Mouse (Mus musculus) hindbrain, postnatal 0 days (tissue): Measurements from ENCODE around the gene Cdca8. TPM values are rescaled to one million over a fixed set of nuclear protein-coding genes. Genes with fewer than 3 reads are reported as not detected.
A peak's percentile ranks its signal among the peaks of the same experiment; 100 is the strongest.

Experiments used
- ATAC-seq: fragments of 200-750 bp; cut with Nextera tagmentation; 2 replicates; pipeline ENCODE4 v1.8.0; 2017; ENCODE audit warnings: mild to moderate bottlenecking, moderate TSS enrichment, moderate library complexity
- DNase-seq: peaks from one replicate; pipeline ENCODE4 v3.0.0-alpha.2; 2015; ENCODE audit warnings: low spot score
- H3K27ac ChIP-seq: fragments of 300-500 bp; sonication (generic); 2 replicates; pipeline ENCODE4 v1.5.1; 2014; ENCODE audit warnings: mild to moderate bottlenecking
- H3K27me3 ChIP-seq: fragments of 300-500 bp; sonication (generic); 2 replicates; pipeline ENCODE4 v1.6.1; 2014; ENCODE audit warnings: low read length, mixed read lengths; ENCODE audit not compliant: insufficient read depth
- H3K36me3 ChIP-seq: fragments of 300-500 bp; sonication (generic); 2 replicates; pipeline ENCODE4 v1.6.1; 2014; ENCODE audit warnings: low read length, mixed read lengths; ENCODE audit not compliant: insufficient read depth
- H3K4me1 ChIP-seq: fragments of 300-500 bp; sonication (generic); 2 replicates; pipeline ENCODE4 v1.6.1; 2014; ENCODE audit warnings: antibody characterized with exemption, low read length, mixed read lengths; ENCODE audit not compliant: insufficient read depth
- H3K4me2 ChIP-seq: fragments of 300-500 bp; sonication (generic); 2 replicates; pipeline ENCODE4 v1.6.1; 2014; ENCODE audit warnings: low read depth, mild to moderate bottlenecking, low read length, moderate library complexity, mixed read lengths
- H3K4me3 ChIP-seq: fragments of 300-500 bp; sonication (generic); 2 replicates; pipeline ENCODE4 v1.5.1; 2014; ENCODE audit warnings: low read length
- H3K9ac ChIP-seq: fragments of 300-500 bp; sonication (generic); replicated peaks from 2 replicates; pipeline ENCODE4 v1.6.1; 2014; ENCODE audit warnings: mild to moderate bottlenecking, low read length, moderate library complexity, mixed read lengths
- H3K9me3 ChIP-seq: fragments of 300-500 bp; sonication (generic); 2 replicates; pipeline ENCODE4 v1.6.1; 2016; ENCODE audit warnings: low read length, mixed read lengths
- CTCF ChIP-seq: IDR thresholded peaks from 2 replicates; pipeline ENCODE4 v1.5.1; 2016; ENCODE audit warnings: antibody characterized with exemption, control low read depth, low read depth
- WGBS: fragments of 180-500 bp; shearing (Covaris S2); extraction: QIAGEN DNeasy Blood & Tissue Kit; methylation state at CpG from one replicate; pipeline ENCODE4 v1.1.7; 2014; 5-methylcytosine and 5-hydroxymethylcytosine counted together
- polyA plus RNA-seq: library from polyadenylated mRNA; unstranded; fragments of >200 nt; fragmentation: Nextera tagmentation; extraction: Ambion mirVana; gene quantifications from 2 replicates; pipeline ENCODE4 v1.2.1, GENCODE M21; 2015
- total RNA-seq: library from RNA; depleted of rRNA; stranded (reverse); fragments of >200 nt; gene quantifications from 2 replicates; pipeline ENCODE4 v1.2.3, GENCODE M21; 2014

Gene Cdca8
- total and polyA plus RNA-seq, 2 experiments from 2014 or later, result 17.1 to 28.9 TPM

- Histone ChIP-seq H3K4me3 (no peak overlapping the region), H3K27ac (0 out of 2 replicates have a peak overlapping the region, but pooled peaks have one; percentile 4), H3K36me3 (no peaks in the 10 kb centered on the region), H3K4me2 (no peak overlapping the region), H3K4me1 (0 out of 2 replicates have a peak, but pooled peaks cover 5% of the 10 kb centered on the region), H3K9ac (no peak overlapping the region), H3K9me3 (no peaks in the 10 kb centered on the region), H3K27me3 (no peaks in the 10 kb centered on the region)
- TF ChIP-seq CTCF, result no peak
- DNase-seq, result peak; percentile 59
- no peak; the same call in 1 of the 2 replicates for ATAC-seq
- WGBS, result 22% methylated on average over 5 of the region's 5 CpGs
Measured at GRCm38 (mm10) chr4:124970677-124971076, 31.6 kb upstream of the Cdca8 start.

- H3K4me1 ChIP-seq, result 0 out of 2 replicates have a peak, but pooled peaks cover 5% of the 10 kb centered on the region
- no peak for TF ChIP-seq CTCF
- H3K36me3 ChIP-seq, result no peaks in the 10 kb centered on the region
- DNase-seq (no peak), ATAC-seq (no peak)
- H3K9ac ChIP-seq, result no peak overlapping the region
- 0 out of 2 replicates have a peak overlapping the region, but pooled peaks have one; percentile 4 for H3K27ac ChIP-seq
- H3K9me3 ChIP-seq, result no peaks in the 10 kb centered on the region
- no peak overlapping the region for H3K4me3 ChIP-seq
- WGBS, result 74% methylated on average over 11 of the region's 11 CpGs
- H3K27me3 ChIP-seq, result no peaks in the 10 kb centered on the region
- H3K4me2 ChIP-seq, result no peak overlapping the region
Measured at GRCm38 (mm10) chr4:124970194-124970593, 31.1 kb upstream of the Cdca8 start.

GRCm38 (mm10) chr4:124969219-124969848, 30.2 kb upstream of the Cdca8 start:
- Histone ChIP-seq H3K4me1 (0 out of 2 replicates have a peak, but pooled peaks cover 5% of the 10 kb centered on the region), H3K4me3 (no peak overlapping the region), H3K4me2 (no peak overlapping the region), H3K9ac (no peak overlapping the region), H3K27me3 (no peaks in the 10 kb centered on the region), H3K9me3 (no peaks in the 10 kb centered on the region), H3K36me3 (no peaks in the 10 kb centered on the region), H3K27ac (no peak overlapping the region)
- TF ChIP-seq CTCF, result no peak
- 64% methylated on average over 7 of the region's 7 CpGs for WGBS
- DNase-seq (no peak), ATAC-seq (no peak)

GRCm38 (mm10) chr4:124968711-124969110, 29.6 kb upstream of the Cdca8 start:
- H3K36me3 ChIP-seq, result no peaks in the 10 kb centered on the region
- TF ChIP-seq CTCF, result no peak
- no peaks in the 10 kb centered on the region for H3K9me3 ChIP-seq
- no peak overlapping the region for H3K27ac ChIP-seq
- DNase-seq, result no peak
- H3K4me3 ChIP-seq, result no peak overlapping the region
- ATAC-seq, result no peak
- H3K4me2 ChIP-seq, result no peak overlapping the region
- H3K9ac ChIP-seq, result no peak overlapping the region
- no peaks in the 10 kb centered on the region for H3K27me3 ChIP-seq
- 0 out of 2 replicates have a peak, but pooled peaks cover 5% of the 10 kb centered on the region for H3K4me1 ChIP-seq
- 41% methylated on average over 5 of the region's 6 CpGs for WGBS

- no peaks in the 10 kb centered on the region for H3K4me1 ChIP-seq
- no peaks in the 10 kb centered on the region for H3K36me3 ChIP-seq
- no peak overlapping the region for H3K27ac ChIP-seq
- no peak for DNase-seq
- WGBS, result 9% methylated on average over 8 of the region's 8 CpGs
- H3K27me3 ChIP-seq, result no peaks in the 10 kb centered on the region
- TF ChIP-seq CTCF, result no peak
- H3K4me3 ChIP-seq, result no peak overlapping the region
- H3K4me2 ChIP-seq, result no peak overlapping the region
- H3K9me3 ChIP-seq, result no peaks in the 10 kb centered on the region
- ATAC-seq, result no peak
- H3K9ac ChIP-seq, result no peak overlapping the region; the same call in 1 of the 2 replicates
Measured at GRCm38 (mm10) chr4:124964912-124965599, 25.9 kb upstream of the Cdca8 start.

GRCm38 (mm10) chr4:124962576-124962975, 23.5 kb upstream of the Cdca8 start:
- H3K4me3 ChIP-seq, result no peak overlapping the region
- H3K27me3 ChIP-seq, result no peaks in the 10 kb centered on the region
- H3K9ac ChIP-seq, result no peak overlapping the region
- H3K4me1 ChIP-seq, result no peaks in the 10 kb centered on the region
- no peak for TF ChIP-seq CTCF
- H3K4me2 ChIP-seq, result no peak overlapping the region
- WGBS, result 74% methylated on average over 11 of the region's 11 CpGs
- no peak overlapping the region for H3K27ac ChIP-seq
- DNase-seq (no peak), ATAC-seq (no peak)
- H3K36me3 ChIP-seq, result no peaks in the 10 kb centered on the region
- no peaks in the 10 kb centered on the region for H3K9me3 ChIP-seq

GRCm38 (mm10) chr4:124960940-124961339, 21.8 kb upstream of the Cdca8 start:
- no peak for TF ChIP-seq CTCF
- H3K27me3 ChIP-seq, result no peaks in the 10 kb centered on the region

More at GRCm38 (mm10) chr4:124960940-124961339, 21.8 kb upstream of the Cdca8 start:
- no peak overlapping the region for H3K9ac ChIP-seq
- ATAC-seq (no peak), DNase-seq (no peak)
- H3K27ac ChIP-seq, result no peak overlapping the region
- WGBS, result 75% methylated on average over 11 of the region's 11 CpGs
- H3K4me3 ChIP-seq, result no peak overlapping the region
- H3K36me3 ChIP-seq, result no peaks in the 10 kb centered on the region
- no peaks in the 10 kb centered on the region for H3K4me1 ChIP-seq
- H3K4me2 ChIP-seq, result no peak overlapping the region
- H3K9me3 ChIP-seq, result no peaks in the 10 kb centered on the region
